Mouse (Mus musculus): ENCODE results near the gene 1500011B03Rik. TPM values are rescaled to one million over a fixed set of nuclear protein-coding genes. Genes with fewer than 3 reads are reported as not detected.

1500011B03Rik gene
- polyA plus RNA-seq, 1 experiment from 2014 or later: 190 TPM

DNA sequence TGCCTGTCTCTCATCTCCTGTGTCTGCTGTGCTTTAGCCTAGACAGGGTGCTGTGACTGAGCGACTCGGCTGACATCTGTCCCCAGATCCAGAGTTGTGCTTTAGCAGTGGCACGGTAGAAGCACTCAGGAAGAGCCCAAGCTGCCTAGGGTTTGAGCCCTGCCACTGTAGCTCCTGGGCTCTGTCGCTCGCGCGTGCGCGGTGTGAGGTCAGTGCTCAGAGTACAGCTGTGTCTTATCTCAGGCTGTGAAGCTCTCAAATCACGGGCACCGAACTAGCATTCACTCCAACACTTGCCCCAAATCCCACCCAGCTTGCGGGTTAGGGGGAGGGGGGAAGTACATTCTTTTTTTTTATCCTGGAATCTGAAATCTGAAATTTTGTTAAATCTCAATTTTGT lies 13.6 kb upstream of the 1500011B03Rik start:
- Histone ChIP-seq H3K27me3 (replicated peaks) (no peaks in the 10 kb centered on the region), H3K27ac (no peak overlapping the region), H3K4me1 (peaks cover 1% of the 10 kb centered on the region; the same call in 1 of the 2 replicates), H3K9ac (no peak overlapping the region), H3K4me3 (no peak overlapping the region), H3K4me2 (replicated peaks) (no peak overlapping the region), H3K36me3 (no peaks in the 10 kb centered on the region), H3K9me3 (no peaks in the 10 kb centered on the region)
- ATAC-seq (ENCODE audit: low FRiP score, low read depth): no peak
- WGBS: 66% methylated on average over 12 of the region's 12 CpGs

DNA sequence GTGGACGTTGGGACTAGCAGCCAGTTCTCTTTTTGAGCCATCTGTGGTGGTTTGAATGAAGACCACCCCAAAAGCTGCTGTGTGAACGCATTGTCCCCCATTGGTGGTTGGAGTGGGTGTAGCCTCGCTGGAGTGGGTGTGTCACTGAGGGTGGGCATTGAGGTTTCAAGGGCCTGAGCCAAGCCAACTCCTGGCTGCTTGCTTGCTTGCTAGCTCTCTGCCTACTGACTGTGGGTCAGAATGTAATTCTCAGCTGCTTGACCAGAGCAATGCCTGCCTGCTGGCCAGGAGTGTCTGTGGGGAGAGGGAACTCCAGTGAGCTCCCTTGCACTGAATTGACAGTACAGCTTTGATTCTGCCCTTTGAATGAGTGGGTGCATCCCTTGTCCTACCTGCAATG lies 6.5 kb upstream of the 1500011B03Rik start:
- no peaks in the 10 kb centered on the region for H3K9me3 ChIP-seq
- H3K27ac ChIP-seq: no peak overlapping the region
- H3K4me1 ChIP-seq: 0 out of 2 replicates have a peak, but pooled peaks cover 3% of the 10 kb centered on the region
- WGBS: 66% methylated on average over 3 of the region's 3 CpGs
- no peaks in the 10 kb centered on the region for H3K27me3 ChIP-seq (replicated peaks)
- no peak for ATAC-seq (ENCODE audit: low FRiP score, low read depth)
- no peak overlapping the region for H3K4me3 ChIP-seq
- H3K36me3 ChIP-seq: no peaks in the 10 kb centered on the region
- H3K9ac ChIP-seq: no peak overlapping the region
- H3K4me2 ChIP-seq (replicated peaks): no peak overlapping the region

DNA sequence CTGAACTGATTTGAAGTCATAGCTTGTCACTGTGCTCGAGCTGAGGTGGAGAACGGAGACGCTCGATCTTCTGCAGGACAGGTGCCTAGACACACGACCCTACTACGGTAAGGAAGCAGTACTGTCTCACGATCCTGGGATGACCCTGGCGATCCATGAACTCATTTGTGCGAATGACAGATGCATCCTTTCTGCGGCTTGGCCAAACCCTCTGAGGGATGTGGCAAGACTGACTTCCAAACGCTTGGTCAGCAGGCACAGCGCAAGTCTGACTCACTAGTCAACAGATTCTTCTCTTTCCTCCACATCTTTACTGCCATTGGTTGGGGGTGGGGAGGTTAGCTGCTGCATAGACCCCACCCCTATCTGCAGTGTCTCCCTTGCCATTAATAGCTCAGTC lies 4.2 kb upstream of the 1500011B03Rik start:
- no peaks in the 10 kb centered on the region for H3K27me3 ChIP-seq (replicated peaks)
- no peak overlapping the region for H3K27ac ChIP-seq
- no peak overlapping the region for H3K4me2 ChIP-seq (replicated peaks)
- no peaks in the 10 kb centered on the region for H3K36me3 ChIP-seq
- ATAC-seq (ENCODE audit: low FRiP score, low read depth): no peak
- no peak overlapping the region for H3K4me3 ChIP-seq
- 0 out of 2 replicates have a peak, but pooled peaks cover 4% of the 10 kb centered on the region for H3K4me1 ChIP-seq
- WGBS: 91% methylated on average over 12 of the region's 12 CpGs
- no peak overlapping the region for H3K9ac ChIP-seq
- H3K9me3 ChIP-seq: no peaks in the 10 kb centered on the region

DNA sequence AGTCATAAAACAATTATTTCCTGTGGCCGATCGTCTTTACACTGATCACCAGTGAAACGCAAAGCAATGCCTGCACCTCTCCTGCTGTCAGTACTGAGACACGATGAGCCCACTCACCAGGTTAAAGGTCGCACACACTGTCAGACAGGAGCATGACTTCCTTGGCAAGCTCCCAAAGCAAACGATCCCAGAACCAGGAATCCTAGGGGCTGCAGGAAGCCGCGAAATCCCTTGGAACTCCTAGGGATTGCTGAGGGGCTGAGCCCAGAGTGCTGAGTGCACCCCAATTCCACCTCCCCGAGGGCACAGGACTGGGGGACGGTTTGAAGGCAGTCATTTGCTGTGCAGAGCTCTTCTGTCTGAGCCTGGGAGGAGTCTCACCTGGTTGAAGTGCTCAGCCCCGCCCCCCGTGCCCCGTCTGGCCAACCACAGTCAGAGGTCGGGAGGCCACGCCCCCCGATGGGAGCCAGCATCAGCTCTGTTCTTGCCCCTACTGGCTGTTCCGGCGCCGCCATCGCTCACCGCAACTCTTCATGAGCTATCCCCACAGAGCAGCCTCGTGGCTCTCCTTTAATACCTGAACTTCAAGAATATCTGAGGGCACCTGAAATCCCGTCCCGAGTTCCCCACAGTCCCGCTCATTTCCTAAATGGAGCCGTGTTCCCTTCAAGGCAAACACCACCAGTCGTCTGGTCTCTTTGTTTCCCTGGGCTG lies 2.9 kb upstream of the 1500011B03Rik start:
- 9% methylated on average over 27 of the region's 27 CpGs for WGBS
- Histone ChIP-seq H3K9ac (peak overlapping the region; percentile 49), H3K4me3 (peak overlapping the region; percentile 32), H3K27me3 (replicated peaks) (no peaks in the 10 kb centered on the region), H3K9me3 (no peaks in the 10 kb centered on the region), H3K36me3 (0 out of 2 replicates have a peak, but pooled peaks cover 5% of the 10 kb centered on the region), H3K27ac (peak overlapping the region; percentile 26; the same call in 1 of the 2 replicates), H3K4me1 (0 out of 2 replicates have a peak, but pooled peaks cover 6% of the 10 kb centered on the region), H3K4me2 (replicated peaks) (peak overlapping the region; percentile 67)
- peak; percentile 54; the same call in 1 of the 2 replicates for ATAC-seq (ENCODE audit: low FRiP score, low read depth)

DNA sequence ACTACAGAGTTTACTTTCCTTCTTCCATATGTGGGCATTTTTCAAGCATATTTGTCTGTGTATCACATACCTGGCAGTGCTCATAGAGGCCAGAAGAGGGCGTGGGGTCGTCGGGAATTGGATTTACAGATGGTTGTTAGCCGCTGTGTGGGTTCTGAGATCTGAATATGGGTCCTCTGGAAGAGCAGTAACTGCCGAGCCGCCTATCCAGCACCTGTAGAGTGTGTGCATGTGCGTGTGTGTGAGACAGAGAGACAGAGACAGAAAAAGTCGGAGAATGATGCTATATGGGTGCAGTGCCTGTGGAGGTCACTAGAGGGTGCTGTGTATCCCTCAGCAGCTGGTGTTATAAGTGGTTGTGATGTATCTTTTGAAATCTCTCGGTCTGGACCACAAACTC lies 929 bp upstream of the 1500011B03Rik start:
- Histone ChIP-seq H3K4me2 (replicated peaks) (no peak overlapping the region), H3K27ac (no peak overlapping the region)
- WGBS: 24% methylated on average over 9 of the region's 9 CpGs

DNA sequence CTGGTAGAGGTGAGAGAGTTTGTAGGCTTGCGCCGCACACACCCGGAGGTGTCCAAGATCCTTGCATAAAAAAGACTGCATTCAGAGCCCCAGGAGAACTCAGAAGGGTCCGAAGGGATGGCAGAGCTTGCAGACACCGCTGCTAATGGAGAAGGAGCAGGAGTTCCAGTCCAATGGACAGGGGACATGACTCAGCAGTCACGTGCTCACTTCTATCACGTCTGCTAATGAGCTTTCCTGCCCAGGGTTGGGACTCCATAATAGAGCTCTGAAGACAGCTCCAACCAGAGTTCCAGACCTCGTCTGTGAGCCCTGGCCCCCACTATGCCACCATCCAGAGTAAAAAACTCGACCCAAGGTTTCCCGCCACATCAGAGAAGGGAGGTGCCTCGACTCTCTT lies 5.1 kb downstream of the 1500011B03Rik start:
- H3K4me3 ChIP-seq: no peak overlapping the region
- 82% methylated on average over 11 of the region's 11 CpGs for WGBS
- H3K36me3 ChIP-seq: 0 out of 2 replicates have a peak, but pooled peaks cover 5% of the 10 kb centered on the region
- H3K4me2 ChIP-seq (replicated peaks): no peak overlapping the region
- H3K9me3 ChIP-seq: no peaks in the 10 kb centered on the region
- no peaks in the 10 kb centered on the region for H3K27me3 ChIP-seq (replicated peaks)
- ATAC-seq (ENCODE audit: low FRiP score, low read depth): no peak
- no peak overlapping the region for H3K27ac ChIP-seq
- peaks cover 9% of the 10 kb centered on the region; the same call in 1 of the 2 replicates for H3K4me1 ChIP-seq
- H3K9ac ChIP-seq: no peak overlapping the region

More for the DNA sequence above, 929 bp upstream of the 1500011B03Rik start:
- ATAC-seq (ENCODE audit: low FRiP score, low read depth): no peak
- H3K36me3 ChIP-seq: 0 out of 2 replicates have a peak, but pooled peaks cover 5% of the 10 kb centered on the region
- no peaks in the 10 kb centered on the region for H3K27me3 ChIP-seq (replicated peaks)
- H3K9ac ChIP-seq: no peak overlapping the region
- H3K4me3 ChIP-seq: no peak overlapping the region
- H3K9me3 ChIP-seq: no peaks in the 10 kb centered on the region
- H3K4me1 ChIP-seq: 0 out of 2 replicates have a peak, but pooled peaks cover 6% of the 10 kb centered on the region

DNA sequence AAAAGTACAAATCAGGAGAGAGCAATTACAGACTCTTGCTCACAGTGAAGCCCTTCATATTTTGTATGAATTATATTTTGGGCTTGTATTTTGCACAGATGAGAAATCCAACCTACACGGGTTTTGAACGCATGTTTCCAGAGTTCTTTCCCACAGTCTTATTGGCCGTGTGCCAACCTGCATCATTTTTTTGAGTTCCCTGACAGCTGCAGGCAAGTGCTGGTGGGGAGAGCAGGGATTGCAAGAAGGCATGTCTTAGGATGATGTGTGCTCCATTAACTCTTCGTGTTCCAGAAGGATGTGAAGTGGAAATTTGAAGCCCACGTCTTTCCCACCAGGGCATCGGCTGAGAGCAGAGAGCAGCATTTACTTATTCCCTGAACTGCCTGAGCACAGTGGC lies 6.7 kb downstream of the 1500011B03Rik start:
- Histone ChIP-seq H3K4me3 (no peak overlapping the region), H3K27ac (no peak overlapping the region), H3K9ac (no peak overlapping the region), H3K27me3 (replicated peaks) (no peaks in the 10 kb centered on the region), H3K4me2 (replicated peaks) (no peak overlapping the region), H3K36me3 (0 out of 2 replicates have a peak, but pooled peaks cover 3% of the 10 kb centered on the region), H3K4me1 (peaks cover 19% of the 10 kb centered on the region), H3K9me3 (no peaks in the 10 kb centered on the region)
- no peak for ATAC-seq (ENCODE audit: low FRiP score, low read depth)
- 66% methylated on average over 6 of the region's 6 CpGs for WGBS

DNA sequence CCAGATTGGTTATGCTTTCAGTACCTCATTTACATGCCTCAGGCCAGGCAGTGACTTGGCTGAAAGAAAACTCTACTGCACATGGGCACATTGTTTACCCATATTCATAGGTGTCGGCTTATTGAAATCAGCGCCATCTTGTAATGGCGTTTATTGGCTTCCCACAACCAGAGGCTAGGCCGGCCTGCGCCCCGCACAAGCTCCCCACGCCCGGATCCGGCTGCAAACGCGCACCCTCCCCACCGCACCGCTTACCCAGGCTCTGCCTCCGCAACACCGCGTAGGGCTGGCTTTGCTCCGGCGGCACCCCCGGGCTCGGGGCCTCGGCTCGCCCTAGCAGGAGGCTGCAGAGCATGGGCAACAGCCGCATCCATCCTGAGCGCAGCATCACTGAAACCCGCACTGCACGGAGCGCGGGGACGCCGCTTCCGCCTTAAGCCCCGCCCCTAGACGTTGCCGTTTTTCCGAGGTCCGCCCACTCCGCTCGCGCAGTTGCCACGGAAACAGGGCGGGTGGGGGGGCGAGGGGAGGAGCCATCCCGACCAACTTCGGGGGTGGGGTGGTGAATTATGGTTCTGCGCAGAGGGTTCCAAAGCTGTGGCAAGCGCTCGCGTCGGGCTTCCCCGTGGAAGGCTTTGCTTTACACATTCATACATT lies 9.6 kb downstream of the 1500011B03Rik start:
- Histone ChIP-seq H3K27ac (peak overlapping the region; percentile 85), H3K27me3 (replicated peaks) (no peaks in the 10 kb centered on the region), H3K4me1 (peaks cover 26% of the 10 kb centered on the region), H3K4me2 (replicated peaks) (peak overlapping the region; percentile 67), H3K36me3 (peaks cover 13% of the 10 kb centered on the region), H3K9ac (peak overlapping the region; percentile 84), H3K4me3 (peak overlapping the region; percentile 89), H3K9me3 (no peaks in the 10 kb centered on the region)
- WGBS: under 1% methylated on average over 50 of the region's 50 CpGs
- peak; percentile 93 for ATAC-seq (ENCODE audit: low FRiP score, low read depth)

DNA sequence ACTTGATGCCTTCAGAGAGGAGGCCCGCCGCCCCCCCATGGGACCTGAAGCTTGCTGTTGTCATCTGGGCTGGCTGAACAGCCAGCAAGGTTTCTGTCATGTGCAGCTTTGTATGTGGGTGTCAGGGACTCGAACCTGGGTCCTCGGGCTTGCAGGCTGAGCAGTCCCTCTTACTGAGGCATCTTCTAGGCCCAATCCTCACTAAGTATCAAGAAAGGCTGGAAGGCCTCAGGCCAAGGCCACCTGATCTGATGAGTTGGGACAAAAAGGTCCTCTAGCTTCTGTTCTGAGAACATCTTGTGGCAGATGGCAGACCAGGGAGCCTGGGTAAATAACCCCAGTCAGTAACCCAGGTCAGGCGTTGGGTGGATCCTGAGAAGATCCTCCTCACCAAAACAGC lies 13.4 kb downstream of the 1500011B03Rik start:
- WGBS: 94% methylated on average over 5 of the region's 5 CpGs
- Histone ChIP-seq H3K4me3 (no peak overlapping the region), H3K9ac (0 out of 2 replicates have a peak overlapping the region, but pooled peaks have one; percentile 33), H3K4me2 (replicated peaks) (no peak overlapping the region), H3K27me3 (replicated peaks) (no peaks in the 10 kb centered on the region), H3K27ac (no peak overlapping the region), H3K9me3 (no peaks in the 10 kb centered on the region), H3K4me1 (peaks cover 30% of the 10 kb centered on the region), H3K36me3 (peaks cover 38% of the 10 kb centered on the region)
- no peak for ATAC-seq (ENCODE audit: low FRiP score, low read depth)

DNA sequence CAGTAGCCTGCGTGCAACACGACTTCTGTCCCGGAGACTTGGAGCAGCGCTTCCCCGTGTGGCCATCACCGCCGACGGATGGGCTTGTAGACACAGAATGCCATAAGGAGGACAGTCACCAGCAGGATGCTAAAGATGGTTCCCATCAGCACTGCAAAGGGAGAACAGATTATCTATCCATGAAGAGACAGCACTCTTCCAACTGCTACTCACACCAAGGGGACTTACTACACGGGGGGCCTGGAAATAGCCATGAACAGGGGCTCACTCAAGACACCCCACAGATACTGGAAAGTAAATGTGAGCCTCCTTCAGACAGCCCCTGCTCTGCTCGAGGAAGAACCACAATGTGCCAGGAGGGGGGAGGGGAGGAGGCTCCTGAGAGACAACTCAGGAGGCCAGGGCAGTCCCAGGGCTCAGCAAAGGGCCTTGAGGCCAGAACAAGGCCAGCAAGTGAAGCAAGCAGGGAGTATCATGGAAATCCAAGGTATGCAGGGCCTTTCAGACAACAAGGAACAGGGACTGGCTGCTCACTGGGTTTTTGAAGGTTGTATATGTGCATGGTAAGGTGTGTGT lies 14.0 kb downstream of the 1500011B03Rik start:
- H3K36me3 ChIP-seq: peaks cover 43% of the 10 kb centered on the region
- 0 out of 2 replicates have a peak overlapping the region, but pooled peaks have one; percentile 33 for H3K9ac ChIP-seq
- 81% methylated on average over 10 of the region's 10 CpGs for WGBS

DNA sequence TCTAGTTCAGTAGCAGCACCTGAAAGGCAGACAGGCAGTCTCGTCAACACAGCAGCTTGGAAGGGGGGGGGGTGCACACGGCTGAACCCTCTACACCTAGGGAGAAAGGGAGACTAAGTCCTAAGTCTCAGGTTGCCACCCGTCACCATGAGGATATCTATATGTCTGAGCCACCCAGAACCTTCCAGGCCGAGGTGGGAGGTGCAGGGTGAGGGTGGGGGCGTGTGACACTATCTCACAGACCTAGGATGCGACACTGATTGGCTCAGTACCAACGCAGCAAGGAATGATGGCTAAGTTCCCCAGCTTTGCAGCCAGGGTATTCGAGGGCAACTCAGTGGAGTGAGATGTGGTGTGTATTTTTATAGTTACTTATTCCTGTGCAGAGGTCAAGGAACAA lies 14.9 kb downstream of the 1500011B03Rik start:
- H3K27ac ChIP-seq: no peak overlapping the region
- H3K4me3 ChIP-seq: no peak overlapping the region
- H3K9ac ChIP-seq: no peak overlapping the region
- H3K9me3 ChIP-seq: no peaks in the 10 kb centered on the region
- peaks cover 30% of the 10 kb centered on the region for H3K4me1 ChIP-seq
- WGBS: 84% methylated on average over 8 of the region's 8 CpGs
- H3K4me2 ChIP-seq (replicated peaks): no peak overlapping the region
- no peaks in the 10 kb centered on the region for H3K27me3 ChIP-seq (replicated peaks)
- ATAC-seq (ENCODE audit: low FRiP score, low read depth): no peak
- H3K36me3 ChIP-seq: peaks cover 52% of the 10 kb centered on the region

More for the DNA sequence above, 14.0 kb downstream of the 1500011B03Rik start:
- Histone ChIP-seq H3K27ac (no peak overlapping the region; the same call in 1 of the 2 replicates), H3K4me1 (peaks cover 30% of the 10 kb centered on the region), H3K4me3 (no peak overlapping the region), H3K27me3 (replicated peaks) (no peaks in the 10 kb centered on the region), H3K9me3 (no peaks in the 10 kb centered on the region), H3K4me2 (replicated peaks) (no peak overlapping the region)
- ATAC-seq (ENCODE audit: low FRiP score, low read depth): no peak

DNA sequence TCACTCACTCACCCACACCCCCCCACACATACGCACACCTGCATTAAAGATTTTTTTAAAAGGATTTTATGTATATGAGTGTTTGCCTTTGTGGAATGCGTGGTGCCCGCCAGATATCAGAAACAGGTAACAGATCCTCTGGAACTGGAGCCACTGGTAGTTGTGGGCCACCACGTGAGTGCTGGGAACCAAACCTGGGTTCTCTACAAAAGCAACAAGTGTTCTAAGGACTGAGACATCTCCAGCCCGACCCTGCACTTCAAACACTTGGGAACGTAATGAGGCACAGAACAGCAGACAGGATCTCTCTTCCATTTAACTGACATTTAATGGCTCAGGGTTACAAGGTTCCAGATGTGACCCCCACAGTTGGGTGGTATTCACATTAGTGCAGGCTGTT lies 15.4 kb downstream of the 1500011B03Rik start:
- no peak overlapping the region for H3K4me3 ChIP-seq
- H3K4me1 ChIP-seq: peaks cover 28% of the 10 kb centered on the region
- H3K9me3 ChIP-seq: no peaks in the 10 kb centered on the region
- H3K9ac ChIP-seq: no peak overlapping the region
- no peak for ATAC-seq (ENCODE audit: low FRiP score, low read depth)
- no peaks in the 10 kb centered on the region for H3K27me3 ChIP-seq (replicated peaks)
- H3K4me2 ChIP-seq (replicated peaks): no peak overlapping the region
- WGBS: 66% methylated on average over 6 of the region's 6 CpGs
- H3K36me3 ChIP-seq: peaks cover 57% of the 10 kb centered on the region
- H3K27ac ChIP-seq: no peak overlapping the region

Measured in neural tube, embryonic 12.5 days (tissue).